Mouse (Mus musculus) testis, postnatal 14 days (tissue): ENCODE data around the gene Ccdc191.

Source experiments
- DNase-seq: peaks from one replicate; pipeline ENCODE4 v3.0.0; 2021; ENCODE audit warnings: low spot score

The Ccdc191 gene

DNA sequence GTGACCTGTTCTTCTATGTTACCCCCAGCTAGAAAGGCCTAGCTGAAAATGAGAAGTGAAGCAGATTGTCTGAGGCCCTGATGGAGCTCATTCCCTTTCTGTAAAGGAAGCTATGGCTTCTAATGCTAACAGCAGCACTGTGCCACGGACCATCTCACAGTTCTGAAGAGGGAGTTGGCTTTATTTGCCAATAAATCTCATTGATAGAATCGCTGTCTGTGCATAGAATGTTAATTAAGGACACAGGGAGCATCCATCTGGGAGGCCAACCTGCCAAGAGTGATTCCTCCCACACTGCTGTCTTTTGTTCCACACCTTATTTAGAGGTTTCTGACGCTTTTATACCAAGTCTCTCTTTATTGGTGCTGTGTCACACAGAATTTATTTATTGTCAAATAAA lies 41.9 kb downstream of the Ccdc191 start:
- DNase-seq: no peak

DNA sequence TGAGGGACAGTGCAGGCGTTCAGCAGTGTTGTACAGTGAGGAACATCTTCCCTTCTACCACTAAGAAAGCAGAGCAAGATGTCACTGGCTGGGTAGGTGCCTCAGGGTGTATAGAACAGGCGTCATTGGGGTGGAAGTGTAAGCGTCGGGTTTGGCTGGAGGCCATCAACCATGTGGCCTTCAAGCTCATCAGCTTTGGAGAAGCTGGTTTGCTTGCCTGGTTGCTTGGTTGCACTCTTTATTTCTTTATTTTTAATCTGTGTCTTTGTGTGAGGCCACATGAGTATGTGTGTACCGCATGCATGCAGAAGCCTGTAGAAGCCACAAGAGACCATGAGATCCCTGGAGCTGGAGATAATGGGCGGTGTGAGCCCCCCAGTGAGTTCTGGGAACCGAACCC lies 42.7 kb downstream of the Ccdc191 start:
- DNase-seq: no peak

DNA sequence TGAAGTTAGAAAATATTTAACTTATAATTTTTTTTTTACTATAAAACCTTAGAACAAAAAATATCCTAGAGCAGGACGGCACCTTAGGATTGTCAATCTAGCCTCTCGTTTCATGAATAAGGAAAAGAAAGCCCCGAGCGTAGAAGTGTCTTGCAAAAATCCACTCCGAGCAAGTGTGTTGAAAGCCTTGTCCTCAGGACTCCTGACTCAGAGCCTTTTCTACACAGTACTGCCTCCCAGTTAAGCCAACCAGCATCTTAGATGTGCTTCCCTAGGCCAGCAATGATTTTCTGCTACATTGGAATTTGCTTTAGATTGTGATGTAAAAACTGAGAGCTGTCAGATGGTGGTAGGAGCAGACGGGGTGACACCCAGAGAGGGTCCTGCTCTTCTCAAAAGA lies 43.4 kb downstream of the Ccdc191 start:
- no peak for DNase-seq

- no peak for DNase-seq
Observed at GRCm38 (mm10) chr16:43934856-43935255, 45.3 kb downstream of the Ccdc191 start.

GRCm38 (mm10) chr16:43935367-43935766 lies 45.8 kb downstream of the Ccdc191 start:
- no peak for DNase-seq

- no peak for DNase-seq
Observed at GRCm38 (mm10) chr16:43935892-43936291, 46.3 kb downstream of the Ccdc191 start.

GRCm38 (mm10) chr16:43940846-43941245 lies 51.2 kb downstream of the Ccdc191 start:
- DNase-seq: no peak

GRCm38 (mm10) chr16:43945351-43945750 lies 55.8 kb downstream of the Ccdc191 start:
- no peak for DNase-seq

DNA sequence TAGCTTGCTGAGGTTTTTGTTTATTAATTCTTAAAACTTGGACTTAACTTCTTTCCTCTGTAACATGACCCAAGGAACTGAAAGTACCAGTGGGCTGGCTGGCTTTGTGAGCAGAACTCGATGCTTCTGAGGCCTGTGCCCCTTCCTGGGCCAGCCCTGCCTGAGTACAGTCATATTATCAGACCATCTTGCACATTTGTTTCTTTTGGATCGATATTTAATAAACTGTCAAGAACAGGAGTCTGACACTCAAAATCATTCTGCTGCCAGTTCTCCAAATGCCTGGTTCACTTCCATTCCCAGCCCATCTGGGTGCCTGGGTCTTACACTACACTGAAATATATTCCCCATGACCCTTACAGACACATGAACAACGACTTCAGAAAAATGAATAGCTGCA lies 56.3 kb downstream of the Ccdc191 start:
- no peak for DNase-seq

- DNase-seq: no peak
Observed at GRCm38 (mm10) chr16:43951591-43951990, 62.0 kb downstream of the Ccdc191 start.

GRCm38 (mm10) chr16:43954913-43955312 lies 65.3 kb downstream of the Ccdc191 start:
- DNase-seq: no peak

DNA sequence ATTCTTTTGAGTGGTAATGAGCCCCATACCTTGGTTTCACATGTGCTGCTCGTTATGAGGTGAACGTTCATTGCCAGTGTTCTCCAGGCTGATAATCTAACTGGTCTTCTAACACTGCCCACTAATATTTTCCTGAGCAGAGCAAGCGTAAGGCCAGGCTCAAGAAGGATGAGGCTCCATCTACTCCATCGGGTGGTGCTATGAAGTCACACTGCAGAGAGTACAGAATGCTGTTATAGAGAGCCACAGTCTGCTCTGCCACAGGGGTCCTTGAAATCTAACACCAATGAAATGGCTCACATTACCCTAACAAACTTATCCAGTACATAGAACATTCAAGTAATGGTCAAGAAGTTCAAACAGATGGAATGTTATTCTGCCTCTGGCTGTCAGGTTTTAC lies 68.4 kb downstream of the Ccdc191 start:
- no peak for DNase-seq

DNA sequence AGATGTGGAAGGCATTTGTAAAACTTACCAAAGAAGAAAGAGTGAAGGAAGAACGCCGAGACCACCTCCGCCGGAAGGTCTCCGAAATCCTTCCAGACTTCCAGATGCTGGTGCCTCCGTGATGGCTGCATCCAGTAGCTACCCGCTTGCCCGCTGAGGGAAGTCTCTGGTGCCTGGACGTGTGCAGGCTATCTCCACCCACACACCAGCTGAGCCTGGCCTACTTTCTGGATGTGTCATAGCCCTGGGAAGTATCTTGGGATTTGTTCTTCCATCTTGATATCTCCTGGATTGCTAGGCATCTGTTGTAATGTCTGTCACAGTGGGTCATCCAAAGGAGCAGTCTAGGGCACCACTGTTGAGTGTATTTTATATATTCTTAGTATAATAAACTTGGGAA lies 73.7 kb downstream of the Ccdc191 start:
- no peak for DNase-seq

- no peak for DNase-seq
Observed at GRCm38 (mm10) chr16:43963780-43964179, 74.2 kb downstream of the Ccdc191 start.

DNA sequence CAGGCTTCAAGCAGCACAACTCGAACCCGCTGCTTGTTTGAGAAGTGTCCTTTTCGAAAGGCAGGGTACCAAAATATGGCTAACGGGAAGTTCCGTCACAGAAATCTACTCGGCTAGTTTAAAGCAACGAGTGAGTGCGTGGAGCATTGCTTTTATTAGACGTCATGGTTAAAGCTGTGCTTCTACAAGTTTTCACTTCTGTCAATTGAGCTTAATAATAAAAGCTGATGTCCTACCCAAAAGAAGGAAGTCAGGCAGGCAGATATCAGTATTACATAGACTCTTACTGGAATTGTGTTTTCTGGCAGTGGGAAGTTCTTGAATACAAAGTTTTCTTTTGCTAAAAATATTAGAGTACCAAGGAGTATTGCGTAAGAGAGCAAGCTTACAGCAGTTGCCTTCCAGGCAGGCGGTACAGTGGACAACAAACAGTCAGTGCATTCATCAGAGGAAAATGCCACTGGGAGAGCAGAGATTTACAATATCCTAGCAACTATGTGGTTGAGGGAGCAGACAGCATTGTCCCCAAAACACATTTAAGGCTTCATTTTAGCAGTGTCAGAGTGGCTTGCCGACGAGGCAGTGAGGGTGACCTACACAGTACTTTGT lies 76.3 kb downstream of the Ccdc191 start:
- DNase-seq: no peak

DNA sequence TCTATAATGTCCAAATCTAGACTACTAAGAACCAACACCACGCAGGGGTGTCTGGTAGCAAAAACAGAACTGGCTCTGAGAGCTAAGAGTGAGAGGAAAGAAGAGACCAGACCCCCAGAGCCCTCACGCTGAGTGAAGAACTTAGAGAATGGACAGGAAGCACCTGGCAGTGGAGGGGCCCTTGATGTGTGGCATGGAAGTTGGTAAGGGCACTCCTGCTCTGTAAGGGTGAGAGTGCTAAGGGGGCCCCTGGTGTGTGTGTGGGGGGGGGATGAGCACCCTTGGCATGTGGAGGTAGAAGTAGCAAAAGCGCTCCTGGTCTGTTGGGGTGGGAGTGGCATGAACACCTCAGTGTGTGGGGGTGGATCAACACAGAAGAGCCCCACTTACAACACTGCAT lies 80.8 kb downstream of the Ccdc191 start:
- DNase-seq: no peak

DNA sequence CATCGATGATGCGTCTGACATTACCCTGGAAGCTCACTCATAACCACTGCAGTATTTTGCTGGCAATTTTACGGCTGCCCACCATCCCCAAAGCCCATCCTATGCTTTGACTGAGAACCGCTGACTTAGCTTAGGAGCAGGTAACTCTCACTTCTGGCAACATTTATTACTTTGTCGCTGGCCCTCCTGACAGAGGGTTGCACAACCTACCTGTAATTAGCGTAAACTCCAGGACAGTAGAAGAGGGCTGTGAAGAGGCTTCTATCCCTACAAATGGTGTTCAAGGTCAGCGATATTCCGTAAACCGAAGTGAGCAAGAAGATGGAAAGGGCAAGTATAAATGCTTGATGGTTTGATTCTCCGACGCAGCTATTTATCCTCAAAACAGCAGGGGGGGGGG lies 81.6 kb downstream of the Ccdc191 start:
- DNase-seq: no peak

DNA sequence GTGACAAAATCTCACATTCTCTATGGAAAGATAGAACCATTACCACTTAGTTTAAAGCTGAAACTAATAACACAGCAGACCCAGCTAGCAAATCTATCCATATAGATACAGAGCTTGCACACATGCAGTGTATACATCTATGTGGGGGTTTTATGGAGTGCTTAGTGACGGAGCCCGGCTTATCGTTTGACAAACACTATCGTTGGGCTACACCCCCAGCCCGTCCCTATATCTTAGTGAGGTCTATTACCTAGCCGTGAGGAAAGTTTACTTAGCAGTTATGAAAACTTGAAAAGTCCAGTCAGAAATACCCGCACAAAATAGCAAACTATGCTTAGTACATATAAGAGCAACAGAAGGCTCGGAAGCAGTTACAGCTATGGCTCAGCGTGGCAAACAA lies 82.1 kb downstream of the Ccdc191 start:
- no peak for DNase-seq

DNA sequence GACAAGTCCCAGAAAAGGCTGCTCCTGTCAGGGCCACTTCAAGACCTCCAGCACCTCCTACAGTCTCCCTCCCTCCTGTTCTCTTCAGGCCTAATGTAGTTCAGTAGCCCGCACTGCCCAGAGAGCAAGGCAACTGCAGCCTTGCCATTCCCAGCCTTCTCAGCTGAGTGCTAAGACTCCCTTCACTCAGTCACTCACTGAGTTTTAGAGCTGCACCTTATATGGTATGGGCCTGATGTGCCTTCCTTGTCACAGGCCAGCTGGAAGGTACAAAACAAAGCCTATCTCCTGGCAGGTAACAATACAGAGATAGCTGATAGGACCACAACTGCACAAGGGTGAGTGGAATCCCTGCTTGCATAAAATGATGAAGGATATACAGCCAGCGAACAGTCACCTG lies 82.8 kb downstream of the Ccdc191 start:
- no peak for DNase-seq

- no peak for DNase-seq
Observed at GRCm38 (mm10) chr16:43973147-43973546, 83.5 kb downstream of the Ccdc191 start.

GRCm38 (mm10) chr16:43973606-43974220 lies 84.1 kb downstream of the Ccdc191 start:
- DNase-seq: no peak

- DNase-seq: no peak
Observed at GRCm38 (mm10) chr16:43979010-43979327, 89.4 kb downstream of the Ccdc191 start.

GRCm38 (mm10) chr16:43979328-43980109 lies 89.9 kb downstream of the Ccdc191 start, which contains the start of gene Zdhhc23:
Gene Zdhhc23 (minus strand): TSS chr16:43979791.
- DNase-seq: peak; percentile 58
